Mouse (Mus musculus) kidney, embryonic 16.5 days (tissue): ENCODE measurements around the gene Klhl12. TPM values are rescaled to one million over a fixed set of nuclear protein-coding genes. Genes with fewer than 3 reads are reported as not detected.
A peak's percentile ranks its signal among the peaks of the same experiment; 100 is the strongest.

ENCODE experiments used
- ATAC-seq: fragments of 200-750 bp; cut with Nextera tagmentation; 2 replicates; pipeline ENCODE4 v1.8.0; 2017; ENCODE audit warnings: moderate TSS enrichment; ENCODE audit not compliant: low FRiP score, low TSS enrichment
- H3K27ac ChIP-seq: fragments of 300-500 bp; sonication (generic); 2 replicates; pipeline ENCODE4 v1.5.1; 2014; ENCODE audit warnings: low read length
- H3K27me3 ChIP-seq: fragments of 300-500 bp; sonication (generic); 2 replicates; pipeline ENCODE4 v1.6.1; 2014; ENCODE audit warnings: low read length, control low read depth, mixed read lengths; ENCODE audit not compliant: insufficient read depth
- H3K36me3 ChIP-seq: fragments of 300-500 bp; sonication (generic); 2 replicates; pipeline ENCODE4 v1.6.1; 2014; ENCODE audit warnings: low read length, control low read depth, mixed read lengths; ENCODE audit not compliant: insufficient read depth
- H3K4me1 ChIP-seq: fragments of 300-500 bp; sonication (generic); 2 replicates; pipeline ENCODE4 v1.6.1; 2014; ENCODE audit warnings: low read length, control low read depth, mixed read lengths; ENCODE audit not compliant: insufficient read depth
- H3K4me2 ChIP-seq: fragments of 300-500 bp; sonication (generic); replicated peaks from 2 replicates; pipeline ENCODE4 v1.6.1; 2014; ENCODE audit warnings: low read depth, low read length
- H3K4me3 ChIP-seq: fragments of 300-500 bp; sonication (generic); 2 replicates; pipeline ENCODE4 v1.5.1; 2014; ENCODE audit warnings: mild to moderate bottlenecking, low read length
- H3K9ac ChIP-seq: fragments of 300-500 bp; sonication (generic); replicated peaks from 2 replicates; pipeline ENCODE4 v1.6.1; 2014; ENCODE audit warnings: low read length
- H3K9me3 ChIP-seq: fragments of 300-500 bp; sonication (generic); 2 replicates; pipeline ENCODE4 v1.6.1; 2016; ENCODE audit warnings: low read length, control low read depth
- WGBS: fragments of 180-500 bp; shearing (Covaris S2); extraction: QIAGEN DNeasy Blood & Tissue Kit; methylation state at CpG from one replicate; pipeline ENCODE4 v1.1.7; 2014; 5-methylcytosine and 5-hydroxymethylcytosine counted together
- polyA plus RNA-seq: library from polyadenylated mRNA; unstranded; fragments of >200 nt; fragmentation: Nextera tagmentation; extraction: Ambion mirVana; gene quantifications from 2 replicates; pipeline ENCODE4 v1.2.1, GENCODE M21; 2015

The Klhl12 gene
- 32.4 and 35.4 TPM in 2 replicates for polyA plus RNA-seq

GRCm38 (mm10) chr1:134454904-134455824 is at the start of gene Klhl12:
Gene Klhl12 (plus strand): TSS chr1:134455531.
- H3K27ac ChIP-seq: peak within 1 kb of the TSS; percentile 48
- peak within 1 kb of the TSS; percentile 66 for H3K4me2 ChIP-seq
- peak within 1 kb of the TSS; percentile 87 for H3K4me3 ChIP-seq
- peak; percentile 97 for ATAC-seq
- peak within 1 kb of the TSS; percentile 95 for H3K9ac ChIP-seq
- H3K9me3 ChIP-seq: no peaks in the 10 kb centered on the region
- peaks cover 6% of the 10 kb centered on the region; the same call in 1 of the 2 replicates for H3K36me3 ChIP-seq
- 0 out of 2 replicates have a peak, but pooled peaks cover 3% of the 10 kb centered on the region for H3K27me3 ChIP-seq
- 1% methylated on average over 61 of the region's 61 CpGs for WGBS
- H3K4me1 ChIP-seq: peaks cover 9% of the 10 kb centered on the region

- peak overlapping the region; percentile 89 for H3K27ac ChIP-seq
- H3K27me3 ChIP-seq: no peaks in the 10 kb centered on the region
- peaks cover 26% of the 10 kb centered on the region for H3K4me1 ChIP-seq
- peak overlapping the region; percentile 79 for H3K9ac ChIP-seq
- H3K4me3 ChIP-seq: peak overlapping the region; percentile 86
- 24% methylated on average over 8 of the region's 8 CpGs for WGBS
- no peaks in the 10 kb centered on the region for H3K9me3 ChIP-seq
- H3K4me2 ChIP-seq: peak overlapping the region; percentile 90
- peaks cover 25% of the 10 kb centered on the region for H3K36me3 ChIP-seq
- no peak for ATAC-seq
These were observed 48.9 kb upstream of the Klhl12 start for GRCm38 (mm10) chr1:134406414-134406771.

GRCm38 (mm10) chr1:134408080-134408479 is 47.3 kb upstream of the Klhl12 start:
- Histone ChIP-seq H3K4me3 (no peak overlapping the region), H3K4me1 (peaks cover 26% of the 10 kb centered on the region), H3K27ac (peak overlapping the region; percentile 83), H3K36me3 (peaks cover 30% of the 10 kb centered on the region), H3K27me3 (no peaks in the 10 kb centered on the region), H3K9me3 (no peaks in the 10 kb centered on the region), H3K4me2 (peak overlapping the region; percentile 10), H3K9ac (peak overlapping the region; percentile 45)
- 39% methylated on average over 8 of the region's 8 CpGs for WGBS
- ATAC-seq: peak; percentile 62; the same call in 1 of the 2 replicates

GRCm38 (mm10) chr1:134411706-134412629 is 43.4 kb upstream of the Klhl12 start:
- peaks cover 30% of the 10 kb centered on the region for H3K36me3 ChIP-seq
- WGBS: 85% methylated on average over 9 of the region's 9 CpGs
- ATAC-seq: no peak
- H3K9me3 ChIP-seq: no peaks in the 10 kb centered on the region
- H3K4me1 ChIP-seq: peaks cover 35% of the 10 kb centered on the region
- H3K27me3 ChIP-seq: no peaks in the 10 kb centered on the region
- H3K27ac ChIP-seq: no peak overlapping the region
- no peak overlapping the region for H3K9ac ChIP-seq
- no peak overlapping the region for H3K4me3 ChIP-seq
- no peak overlapping the region for H3K4me2 ChIP-seq

- Histone ChIP-seq H3K4me2 (no peak overlapping the region), H3K27ac (peak overlapping the region; percentile 96; the same call in 1 of the 2 replicates), H3K9ac (peak overlapping the region; percentile 65; the same call in 1 of the 2 replicates), H3K4me3 (no peak overlapping the region), H3K9me3 (no peaks in the 10 kb centered on the region), H3K36me3 (peaks cover 21% of the 10 kb centered on the region), H3K27me3 (no peaks in the 10 kb centered on the region), H3K4me1 (peaks cover 35% of the 10 kb centered on the region)
- 36% methylated on average over 2 of the region's 2 CpGs for WGBS
- no peak for ATAC-seq
These were observed 41.3 kb upstream of the Klhl12 start for GRCm38 (mm10) chr1:134414038-134414437.

GRCm38 (mm10) chr1:134414501-134415167 is 40.7 kb upstream of the Klhl12 start:
- peak overlapping the region; percentile 65 for H3K9ac ChIP-seq
- H3K27ac ChIP-seq: peak overlapping the region; percentile 96
- 12% methylated on average over 11 of the region's 11 CpGs for WGBS
- peak overlapping the region; percentile 88 for H3K4me3 ChIP-seq
- H3K27me3 ChIP-seq: no peaks in the 10 kb centered on the region
- peaks cover 16% of the 10 kb centered on the region for H3K36me3 ChIP-seq
- H3K4me1 ChIP-seq: peaks cover 41% of the 10 kb centered on the region
- H3K9me3 ChIP-seq: no peaks in the 10 kb centered on the region
- ATAC-seq: peak; percentile 14
- peak overlapping the region; percentile 62 for H3K4me2 ChIP-seq

- Histone ChIP-seq H3K9me3 (no peaks in the 10 kb centered on the region), H3K4me1 (peaks cover 48% of the 10 kb centered on the region), H3K27ac (peak within 1 kb of the TSS; percentile 96), H3K9ac (peak within 1 kb of the TSS; percentile 93), H3K4me2 (peak within 1 kb of the TSS; percentile 62), H3K36me3 (peaks cover 12% of the 10 kb centered on the region), H3K27me3 (no peaks in the 10 kb centered on the region), H3K4me3 (peak within 1 kb of the TSS; percentile 88)
- WGBS: under 1% methylated on average over 75 of the region's 77 CpGs
- ATAC-seq: peak; percentile 100
These were observed 40.0 kb upstream of the Klhl12 start, which contains the start of gene Adipor1 for GRCm38 (mm10) chr1:134415168-134415831. Gene Adipor1 (plus strand): TSS chr1:134415378.

GRCm38 (mm10) chr1:134418414-134418975 is 36.8 kb upstream of the Klhl12 start:
- H3K4me1 ChIP-seq: peaks cover 63% of the 10 kb centered on the region
- no peak overlapping the region for H3K4me3 ChIP-seq
- H3K4me2 ChIP-seq: no peak overlapping the region
- peaks cover 3% of the 10 kb centered on the region; the same call in 1 of the 2 replicates for H3K36me3 ChIP-seq
- H3K9me3 ChIP-seq: no peaks in the 10 kb centered on the region
- H3K9ac ChIP-seq: no peak overlapping the region
- H3K27me3 ChIP-seq: no peaks in the 10 kb centered on the region
- no peak for ATAC-seq
- H3K27ac ChIP-seq: no peak overlapping the region
- WGBS: 69% methylated on average over 2 of the region's 2 CpGs
